Mouse (Mus musculus): ENCODE measurements around the gene Exd1. TPM values are rescaled to one million over a fixed set of nuclear protein-coding genes. Genes with fewer than 3 reads are reported as not detected.

The Exd1 gene
- polyA plus RNA-seq, 1 experiment from 2014 or later: 0.11 TPM

- H3K27me3 ChIP-seq (ENCODE audit: control insufficient read depth, insufficient read depth, low read length): no peaks in the 10 kb centered on the region
- no peaks in the 10 kb centered on the region for H3K9me3 ChIP-seq (replicated peaks; ENCODE audit: control insufficient read depth, low read length)
- no peak overlapping the region for H3K4me3 ChIP-seq (ENCODE audit: low read length)
- H3K27ac ChIP-seq (ENCODE audit: low read length): no peak overlapping the region
- peaks cover 3% of the 10 kb centered on the region; the same call in 1 of the 2 replicates for H3K36me3 ChIP-seq (ENCODE audit: control insufficient read depth, insufficient read depth)
- H3K9ac ChIP-seq (ENCODE audit: low read length): no peak overlapping the region
- no peak for ATAC-seq (replicated peaks; ENCODE audit: extremely low read depth, insufficient read depth, low FRiP score)
- no peaks in the 10 kb centered on the region for H3K4me1 ChIP-seq (ENCODE audit: control insufficient read depth, insufficient read depth, low read length)
- no peak overlapping the region for H3K4me2 ChIP-seq (ENCODE audit: low read depth, low read length)
- WGBS: 30% methylated on average over 2 of the region's 2 CpGs
Observed at GRCm38 (mm10) chr2:119583439-119583838, 36.0 kb upstream of the Exd1 start.

DNA sequence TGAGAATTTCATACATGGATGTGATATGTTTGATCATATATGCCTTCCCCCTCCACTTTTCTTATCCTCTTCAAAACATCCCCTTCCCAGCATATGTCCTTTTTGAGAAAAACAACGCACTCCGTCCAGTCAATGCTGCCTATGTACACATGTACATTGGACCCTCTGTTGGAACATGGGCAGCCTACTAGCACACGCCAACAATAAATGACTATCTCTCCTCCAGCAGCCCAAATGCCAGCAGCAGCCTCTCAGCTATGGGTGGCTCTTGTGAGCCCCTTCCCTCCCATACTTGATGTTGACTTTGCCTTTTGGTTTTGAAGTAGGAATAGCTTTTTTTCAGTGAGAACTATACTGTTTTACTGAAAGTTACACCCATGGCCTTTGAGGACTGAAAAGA lies 34.1 kb upstream of the Exd1 start:
- H3K4me1 ChIP-seq (ENCODE audit: control insufficient read depth, insufficient read depth, low read length): no peaks in the 10 kb centered on the region
- 94% methylated on average over 3 of the region's 3 CpGs for WGBS
- ATAC-seq (replicated peaks; ENCODE audit: extremely low read depth, insufficient read depth, low FRiP score): no peak
- H3K27ac ChIP-seq (ENCODE audit: low read length): no peak overlapping the region
- H3K9ac ChIP-seq (ENCODE audit: low read length): no peak overlapping the region
- H3K27me3 ChIP-seq (ENCODE audit: control insufficient read depth, insufficient read depth, low read length): no peaks in the 10 kb centered on the region
- no peak overlapping the region for H3K4me2 ChIP-seq (ENCODE audit: low read depth, low read length)
- no peaks in the 10 kb centered on the region for H3K9me3 ChIP-seq (replicated peaks; ENCODE audit: control insufficient read depth, low read length)
- no peak overlapping the region for H3K4me3 ChIP-seq (ENCODE audit: low read length)
- H3K36me3 ChIP-seq (ENCODE audit: control insufficient read depth, insufficient read depth): no peaks in the 10 kb centered on the region

DNA sequence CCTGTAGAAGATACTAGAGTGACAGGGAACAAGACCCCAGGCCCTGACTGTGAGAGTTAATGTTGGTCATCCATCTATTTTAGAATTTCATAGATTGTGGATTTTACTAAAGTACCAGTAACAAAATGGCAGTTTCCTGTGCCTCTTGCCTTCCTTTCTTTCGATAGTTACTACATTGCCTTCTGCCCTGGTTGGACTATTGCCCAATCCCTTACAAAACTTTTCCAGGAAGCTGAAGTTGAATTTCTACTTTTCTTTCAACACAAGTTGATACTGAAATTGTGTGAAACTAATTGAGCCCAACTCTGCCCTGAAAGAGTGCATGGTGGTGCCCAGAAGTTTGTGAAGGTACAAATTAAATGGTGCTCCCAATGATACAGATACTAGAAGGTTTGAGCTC lies 25.0 kb upstream of the Exd1 start:
- Histone ChIP-seq H3K27ac (ENCODE audit: low read length) (no peak overlapping the region), H3K9me3 (replicated peaks; ENCODE audit: control insufficient read depth, low read length) (no peaks in the 10 kb centered on the region), H3K4me3 (ENCODE audit: low read length) (no peak overlapping the region), H3K27me3 (ENCODE audit: control insufficient read depth, insufficient read depth, low read length) (no peaks in the 10 kb centered on the region), H3K4me1 (ENCODE audit: control insufficient read depth, insufficient read depth, low read length) (no peaks in the 10 kb centered on the region), H3K9ac (ENCODE audit: low read length) (no peak overlapping the region), H3K4me2 (ENCODE audit: low read depth, low read length) (no peak overlapping the region), H3K36me3 (ENCODE audit: control insufficient read depth, insufficient read depth) (peaks cover 10% of the 10 kb centered on the region; the same call in 1 of the 2 replicates)
- ATAC-seq (replicated peaks; ENCODE audit: extremely low read depth, insufficient read depth, low FRiP score): no peak
- 71% methylated on average over 1 of the region's 1 CpGs for WGBS

GRCm38 (mm10) chr2:119566182-119566855 lies 18.9 kb upstream of the Exd1 start:
- Histone ChIP-seq H3K27me3 (ENCODE audit: control insufficient read depth, insufficient read depth, low read length) (no peaks in the 10 kb centered on the region), H3K4me3 (ENCODE audit: low read length) (no peak overlapping the region), H3K4me1 (ENCODE audit: control insufficient read depth, insufficient read depth, low read length) (no peaks in the 10 kb centered on the region), H3K4me2 (ENCODE audit: low read depth, low read length) (no peak overlapping the region), H3K9ac (ENCODE audit: low read length) (no peak overlapping the region), H3K27ac (ENCODE audit: low read length) (no peak overlapping the region), H3K9me3 (replicated peaks; ENCODE audit: control insufficient read depth, low read length) (no peaks in the 10 kb centered on the region), H3K36me3 (ENCODE audit: control insufficient read depth, insufficient read depth) (no peaks in the 10 kb centered on the region)
- no peak for ATAC-seq (replicated peaks; ENCODE audit: extremely low read depth, insufficient read depth, low FRiP score)
- WGBS: 88% methylated on average over 7 of the region's 7 CpGs

DNA sequence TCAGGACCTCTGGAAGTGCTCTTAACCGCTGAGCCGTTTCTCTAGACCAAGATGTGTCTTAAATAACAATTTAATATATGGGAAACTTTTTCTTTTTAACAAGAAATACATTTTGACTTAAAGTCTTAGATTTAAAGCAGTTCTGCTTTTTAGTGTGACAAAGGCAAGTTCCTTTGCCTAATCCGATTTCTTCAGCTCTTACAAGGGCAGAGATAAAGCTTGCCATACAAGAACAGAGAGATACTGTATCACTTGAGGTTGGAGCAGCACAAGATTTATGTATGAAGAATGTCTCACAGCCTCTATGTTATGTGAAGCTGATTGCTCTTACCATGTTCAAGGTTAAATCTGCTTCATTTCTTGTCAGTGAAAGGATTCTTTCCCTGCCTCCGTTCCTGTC lies 17.9 kb upstream of the Exd1 start:
- ATAC-seq (replicated peaks; ENCODE audit: extremely low read depth, insufficient read depth, low FRiP score): no peak
- WGBS: 82% methylated on average over 4 of the region's 4 CpGs
- Histone ChIP-seq H3K27me3 (ENCODE audit: control insufficient read depth, insufficient read depth, low read length) (no peaks in the 10 kb centered on the region), H3K9ac (ENCODE audit: low read length) (no peak overlapping the region), H3K4me2 (ENCODE audit: low read depth, low read length) (no peak overlapping the region), H3K4me3 (ENCODE audit: low read length) (no peak overlapping the region), H3K27ac (ENCODE audit: low read length) (no peak overlapping the region), H3K4me1 (ENCODE audit: control insufficient read depth, insufficient read depth, low read length) (no peaks in the 10 kb centered on the region), H3K36me3 (ENCODE audit: control insufficient read depth, insufficient read depth) (peaks cover 2% of the 10 kb centered on the region; the same call in 1 of the 2 replicates), H3K9me3 (replicated peaks; ENCODE audit: control insufficient read depth, low read length) (no peaks in the 10 kb centered on the region)

- Histone ChIP-seq H3K27ac (ENCODE audit: low read length) (no peak overlapping the region), H3K36me3 (ENCODE audit: control insufficient read depth, insufficient read depth) (peaks cover 2% of the 10 kb centered on the region; the same call in 1 of the 2 replicates), H3K4me1 (ENCODE audit: control insufficient read depth, insufficient read depth, low read length) (no peaks in the 10 kb centered on the region), H3K27me3 (ENCODE audit: control insufficient read depth, insufficient read depth, low read length) (no peaks in the 10 kb centered on the region), H3K4me3 (ENCODE audit: low read length) (no peak overlapping the region), H3K9ac (ENCODE audit: low read length) (no peak overlapping the region), H3K4me2 (ENCODE audit: low read depth, low read length) (no peak overlapping the region), H3K9me3 (replicated peaks; ENCODE audit: control insufficient read depth, low read length) (no peaks in the 10 kb centered on the region)
- no peak for ATAC-seq (replicated peaks; ENCODE audit: extremely low read depth, insufficient read depth, low FRiP score)
- WGBS: 81% methylated on average over 3 of the region's 3 CpGs
Observed at GRCm38 (mm10) chr2:119561794-119562193, 14.4 kb upstream of the Exd1 start.

DNA sequence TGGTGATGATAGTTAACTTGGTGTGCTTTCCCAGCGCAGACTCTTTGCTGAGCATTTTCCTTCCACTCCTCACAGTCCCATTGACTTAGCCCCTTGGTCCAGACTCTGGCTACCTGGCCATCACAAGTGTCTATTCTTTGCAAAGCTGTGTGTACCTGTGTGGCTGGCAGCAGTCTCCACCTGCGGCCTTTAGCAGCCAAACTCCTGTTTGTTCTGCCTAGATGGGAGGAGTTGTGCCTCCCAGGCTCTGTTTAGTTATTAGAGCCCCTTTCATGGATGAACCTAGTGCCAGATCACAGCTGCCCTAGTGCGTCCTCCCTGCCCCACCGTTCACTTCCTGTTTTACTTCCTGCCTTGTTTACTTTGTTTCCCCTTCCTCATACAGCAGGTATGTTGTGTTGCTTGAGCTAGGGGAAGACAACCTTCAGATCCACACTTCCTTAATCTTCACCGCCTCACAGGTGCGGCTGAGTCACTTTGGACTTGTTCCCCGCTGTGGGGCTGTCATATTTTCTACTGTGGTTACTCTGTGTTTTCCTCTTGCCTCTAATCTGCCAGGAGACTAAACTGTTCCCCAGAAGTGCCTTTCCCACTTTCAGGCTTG lies 11.4 kb upstream of the Exd1 start:
- no peak overlapping the region for H3K27ac ChIP-seq (ENCODE audit: low read length)
- no peak for ATAC-seq (replicated peaks; ENCODE audit: extremely low read depth, insufficient read depth, low FRiP score)
- 67% methylated on average over 7 of the region's 7 CpGs for WGBS
- no peaks in the 10 kb centered on the region for H3K9me3 ChIP-seq (replicated peaks; ENCODE audit: control insufficient read depth, low read length)
- H3K27me3 ChIP-seq (ENCODE audit: control insufficient read depth, insufficient read depth, low read length): no peaks in the 10 kb centered on the region
- H3K4me1 ChIP-seq (ENCODE audit: control insufficient read depth, insufficient read depth, low read length): no peaks in the 10 kb centered on the region
- H3K9ac ChIP-seq (ENCODE audit: low read length): no peak overlapping the region
- no peak overlapping the region for H3K4me3 ChIP-seq (ENCODE audit: low read length)
- no peak overlapping the region for H3K4me2 ChIP-seq (ENCODE audit: low read depth, low read length)
- peaks cover 2% of the 10 kb centered on the region; the same call in 1 of the 2 replicates for H3K36me3 ChIP-seq (ENCODE audit: control insufficient read depth, insufficient read depth)

DNA sequence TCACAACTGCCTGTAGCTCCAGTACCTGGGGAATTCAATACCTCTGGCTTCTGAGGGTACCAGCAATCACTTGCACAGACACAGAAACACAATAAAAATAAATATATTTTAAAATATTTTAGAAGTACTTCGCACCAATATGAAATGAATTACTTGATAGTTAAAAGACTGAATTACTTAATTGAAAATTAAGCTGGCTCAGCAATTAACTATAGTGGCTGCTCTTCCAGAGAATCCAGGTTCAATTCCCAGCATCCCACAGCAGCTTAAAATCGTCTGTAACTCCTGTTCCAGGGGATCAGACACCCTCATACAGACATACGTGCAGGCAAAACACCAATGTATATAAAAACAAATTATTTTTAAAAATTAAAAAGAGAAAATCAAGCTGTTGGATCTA lies 10.6 kb upstream of the Exd1 start:
- Histone ChIP-seq H3K9ac (ENCODE audit: low read length) (no peak overlapping the region), H3K4me2 (ENCODE audit: low read depth, low read length) (no peak overlapping the region), H3K27ac (ENCODE audit: low read length) (no peak overlapping the region), H3K4me3 (ENCODE audit: low read length) (no peak overlapping the region), H3K36me3 (ENCODE audit: control insufficient read depth, insufficient read depth) (peaks cover 2% of the 10 kb centered on the region; the same call in 1 of the 2 replicates), H3K4me1 (ENCODE audit: control insufficient read depth, insufficient read depth, low read length) (no peaks in the 10 kb centered on the region), H3K9me3 (replicated peaks; ENCODE audit: control insufficient read depth, low read length) (no peaks in the 10 kb centered on the region), H3K27me3 (ENCODE audit: control insufficient read depth, insufficient read depth, low read length) (no peaks in the 10 kb centered on the region)
- WGBS: 83% methylated on average over 3 of the region's 3 CpGs
- no peak for ATAC-seq (replicated peaks; ENCODE audit: extremely low read depth, insufficient read depth, low FRiP score)

- Histone ChIP-seq H3K4me1 (ENCODE audit: control insufficient read depth, insufficient read depth, low read length) (peaks cover 12% of the 10 kb centered on the region), H3K9me3 (replicated peaks; ENCODE audit: control insufficient read depth, low read length) (no peaks in the 10 kb centered on the region), H3K4me2 (ENCODE audit: low read depth, low read length) (no peak overlapping the region), H3K9ac (ENCODE audit: low read length) (no peak overlapping the region), H3K27ac (ENCODE audit: low read length) (no peak overlapping the region), H3K27me3 (ENCODE audit: control insufficient read depth, insufficient read depth, low read length) (no peaks in the 10 kb centered on the region), H3K4me3 (ENCODE audit: low read length) (no peak overlapping the region), H3K36me3 (ENCODE audit: control insufficient read depth, insufficient read depth) (no peaks in the 10 kb centered on the region)
- ATAC-seq (replicated peaks; ENCODE audit: extremely low read depth, insufficient read depth, low FRiP score): no peak
- WGBS: 75% methylated on average over 2 of the region's 2 CpGs
Observed at GRCm38 (mm10) chr2:119549678-119550077, 2.3 kb upstream of the Exd1 start.

Data from heart, embryonic 16.5 days (tissue).